Mouse (Mus musculus) kidney, adult 8-10 months (tissue): ENCODE measurements at regions not wholly inside any gene's neighbourhood (a gene's known extent, or its start where the extent isn't known, plus 50 kb on each side); places are given as distances from the start of the nearest gene placed in this dataset.

Source experiments
- DNase-seq, 2 experiments: peaks; one replicate each; pipeline ENCODE4 v3.0.0; 2022

- no peak for DNase-seq
Observed at GRCm38 (mm10) chr13:111940796-111941513, 132.2 kb upstream of the Map3k1 start.

- DNase-seq: no peak
Observed at GRCm38 (mm10) chr13:111941946-111942345, 133.2 kb upstream of the Map3k1 start.

DNA sequence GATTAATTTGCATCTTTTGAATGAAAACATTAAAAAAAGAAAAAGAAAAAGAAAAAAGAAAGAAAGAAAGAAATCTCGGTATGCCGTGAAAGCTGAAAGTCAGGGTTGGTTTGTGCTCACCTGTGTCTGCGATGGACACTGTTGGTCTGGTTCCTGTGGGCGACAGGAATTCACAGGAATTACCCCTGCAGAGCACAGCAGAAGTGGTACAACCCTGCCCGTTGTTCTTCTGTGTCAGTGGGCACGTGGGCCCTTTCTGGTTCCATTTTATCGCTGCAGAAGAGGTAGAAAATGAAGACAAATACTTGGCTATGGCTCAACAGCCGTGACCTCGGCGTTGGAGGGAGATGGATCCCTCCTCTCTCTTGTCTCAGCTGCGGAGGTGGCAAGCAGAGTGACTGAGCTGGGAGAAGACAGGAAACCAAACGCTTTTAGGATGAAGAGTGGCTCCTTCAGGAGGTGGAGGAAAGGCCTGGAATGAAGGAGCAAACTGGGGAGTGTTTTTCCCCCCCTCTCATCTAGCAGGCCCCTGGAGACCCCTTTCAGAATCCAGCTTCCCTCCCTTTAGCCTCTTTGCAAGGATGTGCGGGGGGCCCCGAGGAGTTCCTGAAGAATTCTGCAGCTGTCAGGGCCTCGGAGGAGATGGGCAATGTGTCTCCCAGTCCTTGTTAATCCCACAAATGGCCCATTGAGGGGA is 134.7 kb upstream of the Map3k1 start:
- DNase-seq: no peak

DNA sequence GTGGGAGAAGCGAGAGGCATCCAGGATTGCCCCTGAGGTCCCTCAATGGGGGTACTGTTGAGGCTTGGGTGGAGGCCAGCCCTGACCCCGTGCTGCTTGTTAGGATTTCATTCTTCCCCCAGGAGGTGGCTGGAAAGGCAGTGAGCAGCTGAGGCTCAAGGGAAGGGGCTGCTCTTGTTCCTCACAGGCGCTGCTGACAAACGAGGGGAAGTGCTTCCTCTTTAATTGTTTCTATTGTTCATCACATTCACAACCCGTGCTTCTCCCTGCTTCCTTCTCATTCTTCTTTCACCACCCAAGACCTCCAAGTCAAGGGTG is 135.3 kb upstream of the Map3k1 start:
- DNase-seq: no peak

DNA sequence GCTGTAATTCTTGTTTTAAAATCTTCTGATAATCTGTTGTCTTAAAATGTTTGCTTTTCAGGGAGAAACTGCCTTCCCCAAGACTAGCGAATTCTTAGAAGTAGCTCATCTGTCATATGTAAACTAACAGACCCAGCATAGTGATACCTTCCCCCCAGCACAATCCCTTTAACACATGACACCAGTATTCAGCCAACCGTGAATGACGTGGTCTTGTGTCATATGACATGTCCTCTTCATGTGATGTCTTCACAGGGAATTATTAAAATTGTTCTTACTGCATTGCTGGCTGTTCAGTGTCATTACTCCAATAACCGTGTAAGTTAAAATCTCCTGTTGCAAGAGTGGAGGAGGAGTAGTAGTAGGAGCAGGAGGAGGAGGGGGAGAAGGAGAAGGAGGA is 137.5 kb upstream of the Map3k1 start:
- no peak for DNase-seq

DNA sequence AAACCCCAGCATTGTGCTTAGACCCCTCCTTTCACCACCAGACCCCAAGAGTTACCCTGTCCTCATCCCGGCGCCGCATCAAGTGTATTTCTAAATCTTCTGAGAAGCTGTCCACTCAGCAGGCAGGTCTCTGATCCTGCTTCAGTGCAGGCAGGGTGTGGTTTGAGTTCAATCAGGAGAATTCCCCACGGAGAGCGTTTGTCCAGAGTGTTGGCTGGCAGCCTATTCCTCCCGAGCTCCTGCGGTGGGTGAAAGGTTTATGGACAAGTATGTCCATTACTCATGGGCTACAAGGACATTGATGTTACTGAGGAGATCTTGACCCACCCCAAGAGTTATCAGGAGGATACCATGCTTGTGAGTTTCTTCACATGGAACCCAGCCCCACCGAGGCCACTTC is 138.0 kb upstream of the Map3k1 start:
- DNase-seq: no peak

- no peak for DNase-seq
Observed at GRCm38 (mm10) chr13:111948395-111948794, 139.6 kb upstream of the Map3k1 start.

DNA sequence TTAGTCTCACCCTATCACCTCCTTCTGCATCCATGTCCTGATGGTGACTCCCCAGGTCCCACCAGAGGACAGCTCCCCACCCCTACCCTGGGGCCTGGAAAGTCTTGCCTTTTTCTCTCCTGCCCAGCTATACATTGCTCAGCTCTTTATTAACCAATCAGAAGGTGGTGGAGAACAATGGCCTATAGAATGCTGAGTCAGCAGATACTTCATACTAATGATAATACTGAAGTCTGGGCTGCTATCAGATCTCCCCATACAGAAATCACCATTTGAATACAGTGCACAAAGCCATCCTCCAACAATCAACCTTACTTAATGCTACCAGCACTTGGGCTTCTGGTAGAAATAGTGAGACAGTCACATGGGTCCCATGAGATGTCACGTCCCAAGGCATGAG is 141.2 kb upstream of the Map3k1 start:
- no peak for DNase-seq

- DNase-seq: no peak
Observed at GRCm38 (mm10) chr13:111953860-111954519, 145.2 kb upstream of the Map3k1 start.

- peak; percentile 48 to 49 for DNase-seq
Observed at GRCm38 (mm10) chr13:111954520-111954884, 145.7 kb upstream of the Map3k1 start.

DNA sequence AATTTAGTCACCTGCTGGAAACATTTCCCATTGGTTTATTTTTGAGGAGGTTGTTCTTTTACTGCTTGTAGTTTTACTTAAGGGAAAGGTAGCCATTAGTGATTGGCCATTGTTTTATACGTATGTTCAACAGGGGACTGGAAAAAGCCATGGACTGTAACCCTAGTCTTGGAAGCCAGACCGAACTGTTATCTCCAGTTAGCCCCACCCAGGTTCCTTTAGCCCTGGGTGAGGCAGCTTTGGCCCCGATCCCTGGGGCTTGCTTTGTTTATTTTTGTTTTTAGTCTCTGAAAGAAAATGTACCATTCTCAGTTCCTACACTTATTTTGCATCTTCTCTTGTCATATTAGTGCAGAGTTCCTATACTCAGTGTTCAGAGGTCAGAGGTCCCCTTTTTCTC is 148.3 kb upstream of the Map3k1 start:
- no peak for DNase-seq

DNA sequence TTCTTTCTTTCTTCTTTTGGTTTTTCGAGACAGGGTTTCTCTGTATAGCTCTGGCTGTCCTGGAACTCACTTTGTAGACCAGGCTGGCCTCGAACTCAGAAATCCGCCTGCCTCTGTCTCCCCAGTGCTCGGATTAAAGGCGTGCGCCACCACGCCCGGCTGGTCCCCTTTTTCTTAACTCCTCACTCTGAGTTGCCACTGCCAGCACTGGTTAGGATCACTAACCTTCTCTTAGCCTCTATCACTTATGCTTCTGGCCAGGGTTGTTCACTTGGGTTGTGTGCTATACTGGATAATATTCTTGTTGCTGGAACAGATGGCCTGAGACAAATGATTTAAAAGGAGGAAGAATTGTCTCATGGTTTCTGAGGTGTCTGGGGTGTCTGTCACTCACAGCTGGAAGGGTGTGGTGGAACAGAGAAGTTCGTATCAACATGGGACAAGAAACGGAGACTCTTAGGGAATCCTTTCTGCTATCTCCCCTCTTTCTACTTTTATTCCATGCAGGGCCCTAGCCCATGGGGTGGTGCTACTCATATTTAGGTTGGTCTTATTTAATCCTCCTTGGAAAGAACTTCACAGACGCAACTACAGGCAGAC is 149.0 kb upstream of the Map3k1 start:
- no peak for DNase-seq

DNA sequence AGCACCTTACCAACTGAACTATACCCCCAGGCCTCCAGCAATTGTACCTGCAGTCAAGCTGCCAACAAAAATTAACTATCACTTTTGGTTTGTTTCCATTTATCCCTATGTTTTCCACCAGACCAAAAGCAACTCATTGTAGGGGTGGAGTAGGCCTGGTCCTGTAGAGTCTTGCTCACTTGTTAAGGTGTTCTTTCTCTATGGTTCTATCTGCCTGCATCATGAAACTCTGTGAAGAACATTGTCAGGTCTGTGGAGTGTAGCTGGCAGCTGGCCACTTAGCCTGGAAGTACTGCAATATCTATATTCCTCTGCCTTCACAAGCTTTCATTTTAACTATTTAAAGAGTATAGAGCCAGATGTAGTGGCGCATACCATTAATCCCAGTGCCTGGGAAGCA is 149.6 kb upstream of the Map3k1 start:
- DNase-seq: no peak

DNA sequence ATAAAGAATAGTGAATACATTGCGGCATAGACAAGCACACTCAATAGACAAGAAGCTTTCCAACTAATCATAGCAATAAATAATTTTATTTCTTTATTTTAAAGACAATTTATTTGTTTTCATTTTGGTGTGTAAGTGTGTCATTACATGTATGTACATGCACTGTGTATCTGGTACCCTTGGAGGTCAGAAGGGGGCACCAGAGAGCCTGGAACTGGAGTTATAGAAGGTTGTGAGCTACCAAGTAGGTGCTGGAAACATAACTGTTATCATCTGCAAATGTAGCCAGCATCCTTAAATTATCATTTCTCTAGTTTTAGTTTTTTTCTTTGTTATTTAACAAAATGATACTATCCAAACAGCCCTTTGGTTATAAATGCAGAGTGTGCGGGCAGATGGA is 151.2 kb upstream of the Map3k1 start:
- no peak for DNase-seq

- DNase-seq: peak; percentile 58 to 87
Observed at GRCm38 (mm10) chr13:111961423-111961822, 152.6 kb upstream of the Map3k1 start.

DNA sequence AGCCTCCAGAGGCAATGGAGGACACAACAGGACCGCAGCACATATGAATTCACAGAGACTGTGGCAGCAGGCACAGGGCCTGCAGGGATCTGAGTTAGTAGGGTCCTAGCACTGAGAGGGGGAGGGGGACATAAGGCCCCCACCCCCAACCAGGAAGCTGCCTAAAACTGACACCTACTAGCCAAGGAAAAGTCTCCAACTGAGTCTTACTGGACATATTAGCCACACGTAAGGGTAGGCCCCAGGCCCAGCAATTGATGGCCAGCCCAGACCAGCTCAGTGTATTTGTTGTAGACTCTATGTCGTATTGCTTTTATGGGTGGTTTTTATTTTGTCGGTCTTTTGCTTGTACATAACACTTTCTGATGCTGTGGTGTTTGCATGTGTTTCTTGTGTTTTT is 153.4 kb upstream of the Map3k1 start:
- no peak for DNase-seq

DNA sequence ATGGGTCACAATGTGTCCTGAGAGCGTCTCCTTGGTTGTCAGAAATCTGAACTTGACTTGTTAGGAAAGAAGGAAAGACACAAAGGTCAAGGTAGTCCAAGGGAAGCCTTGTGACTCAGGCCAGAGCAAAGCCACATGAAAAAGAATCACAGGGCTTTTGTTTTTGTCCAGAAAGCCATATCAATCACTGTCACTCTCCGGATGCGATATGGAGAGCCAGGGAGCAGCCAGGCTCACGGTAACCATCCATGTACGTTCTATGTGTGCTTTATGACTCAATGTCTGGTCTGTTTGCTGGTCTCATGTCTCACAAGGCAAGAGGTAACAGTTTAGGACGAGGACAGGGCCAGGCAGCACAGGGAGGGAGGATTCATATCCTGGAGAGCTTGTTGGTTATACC is 157.3 kb upstream of the Map3k1 start:
- DNase-seq: no peak

- DNase-seq: no peak
Observed at GRCm38 (mm10) chr13:111966627-111967026, 157.8 kb upstream of the Map3k1 start.

DNA sequence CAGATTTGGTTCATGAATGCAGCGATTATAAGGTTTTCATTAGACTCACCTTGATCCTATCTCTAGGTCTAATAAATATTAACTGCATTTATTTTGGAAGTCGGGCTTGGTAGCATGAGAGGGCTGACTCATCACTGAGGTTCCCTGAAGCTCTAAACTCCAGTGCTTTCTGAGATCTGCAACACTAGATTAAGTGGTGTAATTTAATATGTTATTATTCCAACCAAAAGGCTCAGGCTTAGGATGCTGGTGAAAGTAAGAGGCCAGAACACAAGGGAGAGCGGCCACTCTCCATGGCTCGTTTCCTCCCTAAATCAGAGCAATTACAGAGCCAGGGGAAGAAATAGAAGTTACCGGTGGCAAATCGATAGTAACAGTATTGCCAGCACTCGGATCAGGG is 159.4 kb upstream of the Map3k1 start:
- no peak for DNase-seq

DNA sequence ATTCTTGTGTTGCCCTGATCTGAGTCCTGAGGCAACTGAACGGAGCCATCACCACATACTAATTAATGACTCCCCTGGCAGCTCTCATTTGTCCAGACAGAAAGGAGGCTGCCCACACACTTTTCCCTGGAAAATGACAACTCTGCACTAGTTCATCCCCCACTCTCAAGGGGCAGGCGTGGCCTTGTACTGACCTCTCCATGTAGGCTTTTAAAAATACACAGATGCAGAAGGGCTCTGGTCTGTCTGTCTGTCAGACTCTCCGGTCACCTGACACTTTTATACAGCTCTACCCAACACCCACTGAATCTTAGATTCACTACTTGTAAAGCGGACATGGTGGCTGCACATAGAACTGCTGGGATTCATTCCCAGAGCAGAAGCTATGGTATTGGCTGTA is 165.5 kb upstream of the Map3k1 start:
- no peak for DNase-seq

- DNase-seq: no peak
Observed at GRCm38 (mm10) chr13:111975549-111975948, 166.8 kb upstream of the Map3k1 start.

DNA sequence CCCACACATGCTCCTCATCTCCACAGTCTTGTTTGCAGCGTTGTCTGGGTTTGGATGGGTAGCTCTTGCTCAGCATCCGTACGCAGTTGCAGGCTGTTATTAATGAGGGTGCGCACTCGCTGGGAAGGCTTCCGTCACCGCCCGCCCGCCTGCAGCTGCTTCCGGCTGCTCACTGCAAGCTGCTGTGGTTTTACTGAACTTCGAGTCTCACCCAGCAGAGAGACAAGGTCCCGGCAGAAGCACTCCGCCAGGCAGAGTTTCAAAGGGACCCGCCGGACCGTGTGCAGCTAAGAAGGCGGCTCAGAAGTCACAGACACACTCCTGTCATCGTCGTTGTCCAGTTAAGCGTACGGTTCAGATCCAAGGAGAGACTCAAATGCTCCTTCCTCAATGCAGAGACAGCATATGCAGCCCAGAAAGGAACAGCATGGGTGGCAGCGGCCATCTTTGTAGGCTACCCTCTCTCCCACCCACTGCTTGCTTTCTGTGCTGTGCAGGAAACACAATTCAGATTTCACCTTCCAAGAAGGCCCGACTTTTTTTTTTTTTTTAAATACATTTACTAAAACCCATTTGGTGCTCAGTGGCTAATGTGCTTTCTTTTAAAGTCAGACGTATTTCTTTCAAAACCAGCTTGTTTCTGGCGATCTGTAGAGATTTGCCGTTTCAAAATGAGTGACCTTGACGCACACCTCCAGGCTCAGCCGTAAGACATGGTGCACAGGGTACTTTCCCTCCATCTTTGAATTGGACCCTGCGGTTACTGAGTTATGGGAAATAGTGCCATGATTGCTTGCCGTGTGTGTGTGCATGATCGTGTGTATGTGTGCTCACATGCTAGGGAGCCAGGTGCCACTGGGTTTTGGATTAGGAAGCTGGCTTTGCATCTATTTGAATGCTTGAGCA is 169.2 kb upstream of the Map3k1 start:
- no peak for DNase-seq

- DNase-seq: peak; percentile 32 to 64
Observed at GRCm38 (mm10) chr13:111978675-111979020, 169.9 kb upstream of the Map3k1 start.
